Mouse (Mus musculus) cerebellum, adult 18-20 months (tissue): Measurements from ENCODE around the gene Gm10722.
A peak's percentile ranks its signal among the peaks of the same experiment; 100 is the strongest.
"Not testable (repeated sequence)": the region's sequence is repeated elsewhere in the genome, so short reads cannot be mapped to it uniquely, and the experiment has no call there.

Experiments
- DNase-seq, 2 experiments: peaks; one replicate each; pipeline ENCODE4 v3.0.0; 2021

Gene Gm10722

GRCm38 (mm10) chr9:3000445-3000972 lies at the start of gene Gm10722:
Gene Gm10722, plus strand, starts transcription at chr9:3000922.
- peak in 1 of 2 experiments; percentile 3 for DNase-seq

GRCm38 (mm10) chr9:3001006-3001405 lies 284 bp downstream of the Gm10722 start:
- DNase-seq = peak in 1 of 2 experiments; percentile 3

- peak; percentile 79 to 91 for DNase-seq
These were observed 1.4 kb downstream of the Gm10722 start for GRCm38 (mm10) chr9:3001948-3002659.

- not testable (repeated sequence) for DNase-seq
These were observed 2.2 kb downstream of the Gm10722 start, which contains the start of gene Gm11168 for GRCm38 (mm10) chr9:3002794-3003396. Gene Gm11168, plus strand, starts transcription at chr9:3003346.

- DNase-seq = not testable (repeated sequence)
These were observed 5.5 kb downstream of the Gm10722 start for GRCm38 (mm10) chr9:3006179-3006578.

- peak; percentile 20 to 80 for DNase-seq
These were observed 5.9 kb downstream of the Gm10722 start for GRCm38 (mm10) chr9:3006636-3007035.

- not testable (repeated sequence) for DNase-seq
These were observed 6.5 kb downstream of the Gm10722 start for GRCm38 (mm10) chr9:3007272-3007671.

- DNase-seq = not testable (repeated sequence)
These were observed 8.6 kb downstream of the Gm10722 start for GRCm38 (mm10) chr9:3009331-3009730.

- DNase-seq = not testable (repeated sequence)
These were observed 11.4 kb downstream of the Gm10722 start for GRCm38 (mm10) chr9:3012054-3012621.

- not testable (repeated sequence) for DNase-seq
These were observed 12.1 kb downstream of the Gm10722 start, which contains the start of gene Gm10721 for GRCm38 (mm10) chr9:3012733-3013279. Gene Gm10721, plus strand, starts transcription at chr9:3013140.

GRCm38 (mm10) chr9:3015354-3015753 lies 14.6 kb downstream of the Gm10722 start, which contains the start of gene Gm10720:
Gene Gm10720, plus strand, starts transcription at chr9:3015654.
- not testable (repeated sequence) for DNase-seq

GRCm38 (mm10) chr9:3015896-3016295 lies 15.2 kb downstream of the Gm10722 start:
- DNase-seq = not testable (repeated sequence)

GRCm38 (mm10) chr9:3017108-3017507 lies 16.4 kb downstream of the Gm10722 start, which contains the start of gene Gm10719:
Gene Gm10719, plus strand, starts transcription at chr9:3017408.
- not testable (repeated sequence) for DNase-seq

GRCm38 (mm10) chr9:3018944-3019343 lies 18.2 kb downstream of the Gm10722 start:
- peak in 1 of 2 experiments; percentile 5 for DNase-seq

- DNase-seq = peak; percentile 29 to 41
These were observed 19.4 kb downstream of the Gm10722 start for GRCm38 (mm10) chr9:3019835-3020727.

GRCm38 (mm10) chr9:3022316-3023008 lies 21.7 kb downstream of the Gm10722 start:
- DNase-seq = peak; percentile 34 to 60

- DNase-seq = peak in 1 of 2 experiments; percentile 1
These were observed 22.7 kb downstream of the Gm10722 start, which contains the start of gene Gm10718 for GRCm38 (mm10) chr9:3023312-3023984. Gene Gm10718, plus strand, starts transcription at chr9:3023547.

- peak; percentile 14 to 55 for DNase-seq
These were observed 23.4 kb downstream of the Gm10722 start for GRCm38 (mm10) chr9:3023985-3024648.

GRCm38 (mm10) chr9:3024912-3025467 lies 24.3 kb downstream of the Gm10722 start, which contains the start of gene Gm10717:
Gene Gm10717, plus strand, starts transcription at chr9:3025417.
- peak; percentile 9 to 26 for DNase-seq
